Mouse (Mus musculus) erythroblast, embryonic 14.5 days (primary cell): ENCODE measurements around the gene Gnao1.

Source experiments
- GATA1 ChIP-seq: IDR thresholded peaks from 2 replicates; pipeline ENCODE4 v1.6.1; 2012; ENCODE audit warnings: low read length, inconsistent platforms, mixed read lengths
- TAL1 ChIP-seq: IDR thresholded peaks from 3 replicates; pipeline ENCODE4 v1.6.1; 2012; ENCODE audit warnings: low read length, inconsistent platforms, mixed read lengths

GRCm38 (mm10) chr8:93893556-93893955 is 83.8 kb downstream of the Gnao1 start:
- TF ChIP-seq TAL1 (no peak), GATA1 (no peak)
